Comparison of ENCODE assay signal across 9 mouse cellular contexts in genomic region chr1:192598380-192598779, GRCm38 (mm10).
DNase-seq lines count a peak whose midpoint lies in the region; TF ChIP-seq lines count a peak whose summit lies in the region.
"Had no signal": no experiment of that assay in that cellular context is flagged by ENCODE, and none has a peak within 500 bp of the region (broad histone marks: within the 10 kb centered on the region; RNA-seq: fewer than 3 reads in every experiment).

No protein-coding gene starts in this region.

- H3K27ac ChIP-seq in CH12.LX (ENCODE audit: insufficient read depth, low read depth), result no peak overlapping the region
- H3K27ac ChIP-seq in forebrain, embryonic 10.5 days, result no peak overlapping the region
- H3K27ac ChIP-seq in thymus, adult 2 months (ENCODE audit: control insufficient read depth, insufficient read depth, low read length), result no peak overlapping the region

- intact Hi-C loops in heart, postnatal 10 days (cut with DNase I), result loop anchor here (1.0 to 2.0 kb wide), 2 partner anchors 112 to 409 kb away; no protein-coding TSS in a partner anchor

- no peak for TF ChIP-seq EP300 in CH12.LX (IDR thresholded peaks at IDR 0.05; ENCODE audit: low read length)

- in situ Hi-C loops in CH12.LX (cut with MboI; ENCODE audit: low pct_ligation_motif_present, low pct_unique_long_range_greater_than_20kb, low sequenced_read_pairs), result no loop called here

- peaks cover 53% of the 10 kb centered on the region for H3K27me3 ChIP-seq in CH12.LX (replicated peaks)
- H3K27me3 ChIP-seq in forebrain, embryonic 10.5 days (ENCODE audit: poor library complexity, severe bottlenecking), result no peaks in the 10 kb centered on the region
- no peaks in the 10 kb centered on the region for H3K27me3 ChIP-seq in thymus, adult 2 months (ENCODE audit: control insufficient read depth, insufficient read depth, low read length)

- no peak overlapping the region for H3K9ac ChIP-seq in CH12.LX (ENCODE audit: insufficient read depth, low read depth)

- TF ChIP-seq POLR2A in CH12.LX (IDR thresholded peaks at IDR 0.05; ENCODE audit: low read depth, low read length), result no peak
- no peak for TF ChIP-seq POLR2A in thymus, adult 2 months (IDR thresholded peaks at IDR 0.05; ENCODE audit: control insufficient read depth, extremely low read depth, insufficient read depth, low read length, poor library complexity)

- peak; percentile 64 for DNase-seq in CH12.LX (ENCODE audit: extremely low read depth)
- DNase-seq in c-Kit-positive CD71-negative TER-119-negative erythroid progenitor cells, embryonic 14.5 days (ENCODE audit: low read depth), result peak; percentile 53
- DNase-seq in forebrain, embryonic 10.5 days (ENCODE audit: extremely low spot score, low spot score), result peak; percentile 73
- DNase-seq in heart, postnatal 10 days, result peak; percentile 85 to 90
- DNase-seq in kidney, postnatal 36 days, result peak; percentile 76 to 93
- peak; percentile 54 to 72 for DNase-seq in lung, adult 18-20 months
- DNase-seq in ovary, postnatal 10 days (ENCODE audit: low spot score), result peak; percentile 53
- DNase-seq in thymus, adult 2 months, result peak; percentile 35

- H3K4me3 ChIP-seq in CH12.LX (replicated peaks in 1 of 3; ENCODE audit: low read depth in 2 of 3, low read length in 2 of 3, poor library complexity in 1 of 3), result no peak overlapping the region
- H3K4me3 ChIP-seq in forebrain, embryonic 10.5 days, result no peak overlapping the region
- no peak overlapping the region for H3K4me3 ChIP-seq in thymus, adult 2 months (ENCODE audit: control insufficient read depth, insufficient read depth, low read length)
- H3K4me3 ChIP-seq: erythroblast, embryonic 14.5 days had no signal

- peak; percentile 57 to 75 for TF ChIP-seq CTCF in CH12.LX (conservative IDR thresholded peaks at IDR 0.05 in 1 of 2, IDR thresholded peaks at IDR 0.05 in 1 of 2; ENCODE audit: low read depth in 2 of 2, low read length in 2 of 2)
- TF ChIP-seq CTCF in thymus, adult 2 months (IDR thresholded peaks at IDR 0.05; ENCODE audit: borderline replicate concordance, control insufficient read depth, extremely low read depth, insufficient read depth, low read length, poor library complexity), result 0 out of 2 replicates have a peak, but pooled peaks have one; percentile 32

- TF ChIP-seq RAD21 in CH12.LX (IDR thresholded peaks at IDR 0.05; ENCODE audit: low read depth, low read length), result peak; percentile 80

- no peaks in the 10 kb centered on the region for H3K9me3 ChIP-seq in CH12.LX (replicated peaks; ENCODE audit: low read length)
- H3K9me3 ChIP-seq in forebrain, embryonic 10.5 days, result no peaks in the 10 kb centered on the region

- no peak overlapping the region for H3K4me2 ChIP-seq in CH12.LX (ENCODE audit: insufficient read depth, low read depth, poor library complexity, severe bottlenecking)

- H3K4me1 ChIP-seq in CH12.LX (ENCODE audit: control insufficient read depth in 1 of 2, insufficient read depth in 2 of 2), result peaks cover 0 to 10% of the 10 kb centered on the region in 2 experiments; a peak in 2 of 4 replicates
- no peaks in the 10 kb centered on the region for H3K4me1 ChIP-seq in forebrain, embryonic 10.5 days
- no peaks in the 10 kb centered on the region for H3K4me1 ChIP-seq in thymus, adult 2 months (replicated peaks; ENCODE audit: control insufficient read depth, insufficient read depth, low read length)

- H3K79me2 ChIP-seq in CH12.LX (replicated peaks; ENCODE audit: control insufficient read depth, extremely low read depth, insufficient read depth, poor library complexity, severe bottlenecking), result no peaks in the 10 kb centered on the region

- H3K36me3 ChIP-seq in CH12.LX (replicated peaks in 1 of 2; ENCODE audit: control insufficient read depth in 1 of 2, insufficient read depth in 1 of 2, low read length in 1 of 2), result no peaks in the 10 kb centered on the region
- no peaks in the 10 kb centered on the region for H3K36me3 ChIP-seq in forebrain, embryonic 10.5 days (replicated peaks)
- H3K36me3 ChIP-seq in thymus, adult 2 months (ENCODE audit: control insufficient read depth, insufficient read depth, low read length), result no peaks in the 10 kb centered on the region

- dilution Hi-C loops in CH12.LX (cut with MboI; ENCODE audit: extremely low pct_ligation_motif_present, extremely low pct_unique_long_range_greater_than_20kb, low sequenced_read_pairs), result no loop called here

- WGBS in forebrain, embryonic 10.5 days, result 42% methylated on average over 2 of the region's 2 CpGs
- 51% methylated on average over 2 of the region's 2 CpGs for WGBS in thymus, adult 2 months

TF ChIP-seq in CH12.LX, 34 proteins besides CTCF, POLR2A, EP300 and RAD21:
- no peak for TF ChIP-seq MEF2A (IDR thresholded peaks at IDR 0.05; ENCODE audit: borderline replicate concordance, low read depth, low read length)
- TF ChIP-seq SMC3 (IDR thresholded peaks at IDR 0.05; ENCODE audit: low read depth, low read length), result peak; percentile 69
- TF ChIP-seq CHD2 (IDR thresholded peaks at IDR 0.05; ENCODE audit: low read length), result no peak
- no peak for TF ChIP-seq JUND (conservative IDR thresholded peaks at IDR 0.05; ENCODE audit: low read depth, low read length)
- no peak for TF ChIP-seq E2F4 (IDR thresholded peaks at IDR 0.05; ENCODE audit: insufficient replicate concordance, low read depth, low read length)

Comparison
In these comparisons a context has a peak if more than half of its experiments do, and no peak if none do; other contexts are left out.
1. DNase-seq: peak in every context shown above with its lines; median percentile 88 in heart, postnatal 10 days; 84 in kidney, postnatal 36 days; 73 in forebrain, embryonic 10.5 days; 64 in CH12.LX; 63 in lung, adult 18-20 months; 53 in c-Kit-positive CD71-negative TER-119-negative erythroid progenitor cells, embryonic 14.5 days; 53 in ovary, postnatal 10 days; 35 in thymus, adult 2 months.